Mouse (Mus musculus): Measurements from ENCODE around the gene Fam19a3.
A peak's percentile ranks its signal among the peaks of the same experiment; 100 is the strongest.
"Not testable (repeated sequence)": the region's sequence is repeated elsewhere in the genome, so short reads cannot be mapped to it uniquely, and the experiment has no call there.

The Fam19a3 gene

DNA sequence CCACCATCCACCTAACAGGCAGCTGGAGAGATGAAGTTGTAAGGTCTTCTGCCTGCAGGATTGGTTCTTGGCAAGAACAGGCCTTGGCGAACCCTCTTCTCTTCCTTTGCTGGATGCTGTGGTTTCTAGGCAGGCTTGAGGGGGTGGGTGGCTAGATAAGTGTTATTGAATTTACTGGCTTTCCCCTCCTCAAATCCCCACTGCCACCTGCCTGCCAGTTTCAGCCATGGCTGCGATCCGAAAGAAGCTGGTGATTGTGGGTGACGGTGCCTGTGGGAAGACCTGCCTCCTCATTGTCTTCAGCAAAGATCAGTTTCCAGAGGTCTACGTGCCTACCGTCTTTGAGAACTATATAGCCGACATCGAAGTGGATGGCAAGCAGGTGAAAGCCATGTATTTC, 10.0 kb upstream of the Fam19a3 start:
- no peak for DNase-seq

DNA sequence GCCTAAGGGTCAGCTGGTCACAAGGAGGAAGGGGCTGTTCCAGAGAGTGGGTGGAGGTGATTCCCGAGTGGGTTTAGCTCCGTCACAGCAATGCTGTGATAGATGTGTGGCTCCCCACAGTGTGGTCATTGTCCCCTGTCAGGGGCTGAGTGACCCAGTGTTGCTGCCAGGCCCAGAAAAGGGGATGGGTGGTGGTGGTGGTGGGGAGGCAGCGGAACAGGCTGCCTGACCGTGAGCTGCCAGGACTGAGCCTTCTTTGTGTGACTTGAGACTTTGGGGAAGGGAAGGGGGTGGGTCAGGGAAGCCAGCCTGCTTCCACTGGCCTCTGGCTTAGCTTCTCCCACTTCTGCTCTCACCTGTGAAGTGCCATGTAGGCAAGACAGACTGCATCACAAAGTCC, 9.4 kb upstream of the Fam19a3 start:
- no peak for DNase-seq

DNA sequence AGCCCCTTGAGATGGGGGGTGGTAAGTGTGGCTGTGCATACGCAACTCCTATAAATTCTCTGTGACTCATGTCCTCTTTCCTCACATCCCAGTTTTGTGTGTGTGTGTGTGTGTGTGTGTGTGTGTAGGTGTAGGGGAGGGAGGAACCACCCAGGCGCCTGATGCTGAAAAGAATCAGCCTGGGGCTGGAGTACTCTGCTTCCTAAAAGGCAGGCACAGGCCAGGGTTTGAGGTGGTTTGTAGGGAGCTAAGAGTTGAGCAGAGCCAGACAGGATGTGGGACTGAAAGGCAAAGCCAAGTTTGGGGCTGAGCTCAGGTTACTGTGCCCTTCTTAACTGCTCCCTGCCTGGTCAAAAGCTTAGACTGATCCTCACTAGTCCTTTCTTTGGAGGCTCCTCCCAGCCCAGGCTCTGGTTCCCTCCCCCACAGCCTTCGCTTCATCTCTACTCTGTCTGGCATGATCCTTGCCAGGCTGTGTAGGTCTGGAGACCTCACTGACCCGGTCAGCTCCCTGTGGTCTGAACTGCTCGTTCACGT, 8.8 kb upstream of the Fam19a3 start:
- peak in 1 of 2 experiments; percentile 55 for DNase-seq

DNA sequence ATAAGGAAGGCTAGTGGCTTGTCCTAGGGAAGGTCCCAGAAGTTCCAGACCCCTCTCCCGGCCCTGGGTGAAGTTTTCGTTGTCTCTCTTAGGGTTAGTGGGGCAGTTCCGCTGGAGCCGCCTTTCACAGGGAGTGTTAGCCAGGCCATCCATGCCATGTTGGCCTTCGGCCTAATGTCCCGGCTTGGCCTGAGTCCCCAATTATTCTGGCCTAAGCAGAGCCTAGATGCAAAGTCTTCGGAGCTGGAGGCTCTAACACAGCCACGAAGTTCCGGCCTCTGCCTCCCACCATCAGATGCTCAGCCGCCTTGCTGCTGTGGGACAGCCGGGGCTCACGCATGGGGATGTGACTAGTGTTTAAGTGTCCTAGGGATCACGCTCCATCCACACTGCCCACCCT, 8.2 kb upstream of the Fam19a3 start:
- peak; percentile 65 to 72 for DNase-seq

DNA sequence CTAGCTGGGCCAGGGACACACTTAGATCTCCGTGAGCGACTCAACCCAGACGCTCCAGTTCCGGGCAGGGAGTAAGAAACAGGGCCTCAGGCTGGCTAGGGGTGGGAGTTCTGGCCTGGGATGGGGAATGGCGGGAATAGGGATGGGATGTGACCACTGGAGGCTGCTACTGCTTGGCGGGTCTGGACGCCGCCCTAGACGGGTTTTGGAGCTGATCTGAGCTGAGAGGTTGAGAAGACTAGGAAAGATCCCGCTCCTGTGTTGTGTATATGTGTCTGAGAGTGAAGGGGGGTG, 7.6 kb upstream of the Fam19a3 start:
- no peak for DNase-seq

DNA sequence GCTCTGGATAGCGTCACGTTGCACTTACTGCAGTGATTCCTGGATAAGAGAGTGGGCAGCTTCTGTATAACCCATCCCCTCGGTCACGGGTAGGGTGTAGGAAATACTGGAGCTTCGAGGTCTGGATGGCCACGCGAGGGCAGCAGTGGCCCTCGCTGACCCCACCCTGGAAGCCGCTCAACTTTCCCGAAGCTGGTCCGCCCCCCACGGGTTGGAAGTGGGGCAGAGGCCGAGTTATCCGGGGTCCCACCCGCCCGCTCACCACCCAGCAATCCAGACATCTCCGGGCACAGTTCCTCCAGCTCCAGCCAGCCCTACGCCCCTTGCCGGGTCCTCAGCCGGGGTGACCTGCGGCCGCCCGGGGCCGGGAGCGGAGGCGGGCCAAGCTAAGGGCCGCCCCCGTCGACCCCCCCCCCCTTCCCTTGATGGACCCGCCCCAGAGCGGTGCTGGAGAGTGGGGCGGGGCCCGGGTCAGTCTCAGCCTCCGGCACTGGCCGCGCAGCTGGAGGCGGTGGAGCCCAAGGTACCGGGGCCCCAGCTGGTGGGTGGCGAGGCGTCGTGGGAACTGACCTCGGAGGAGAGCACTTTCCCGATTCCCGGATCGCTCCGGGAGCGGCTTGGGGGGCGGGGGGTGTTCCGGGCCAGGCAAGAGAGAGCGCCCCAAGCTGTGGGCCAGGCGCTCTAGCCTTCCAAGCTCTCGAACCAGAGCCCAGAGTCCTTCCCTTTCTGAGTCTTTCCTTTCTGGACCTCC, 7.1 kb upstream of the Fam19a3 start:
- DNase-seq, result peak; percentile 81 to 85

DNA sequence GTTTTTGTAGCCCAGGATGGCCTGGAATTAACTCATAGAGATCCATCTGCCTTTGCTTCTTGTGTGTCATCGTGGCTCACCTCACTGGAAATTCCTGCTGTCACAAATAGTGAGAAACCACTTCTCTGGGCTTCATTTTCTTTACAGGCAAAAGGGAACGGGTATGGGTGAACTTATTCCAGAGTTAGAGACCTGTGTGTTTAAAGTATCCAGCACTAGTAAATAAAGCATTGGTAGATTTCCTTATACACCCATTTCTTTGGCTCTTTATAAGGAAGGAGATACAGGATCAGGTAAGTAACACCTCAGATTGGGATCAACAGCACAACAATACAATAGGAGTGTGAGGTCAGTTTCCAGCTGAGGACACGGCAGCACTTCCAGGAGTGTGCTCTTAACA, 6.4 kb upstream of the Fam19a3 start, which contains the start of gene Rhoc:
TSS of gene Rhoc (plus strand) at position 301 of the 400 bp plus-strand sequence.
- DNase-seq, result no peak

DNA sequence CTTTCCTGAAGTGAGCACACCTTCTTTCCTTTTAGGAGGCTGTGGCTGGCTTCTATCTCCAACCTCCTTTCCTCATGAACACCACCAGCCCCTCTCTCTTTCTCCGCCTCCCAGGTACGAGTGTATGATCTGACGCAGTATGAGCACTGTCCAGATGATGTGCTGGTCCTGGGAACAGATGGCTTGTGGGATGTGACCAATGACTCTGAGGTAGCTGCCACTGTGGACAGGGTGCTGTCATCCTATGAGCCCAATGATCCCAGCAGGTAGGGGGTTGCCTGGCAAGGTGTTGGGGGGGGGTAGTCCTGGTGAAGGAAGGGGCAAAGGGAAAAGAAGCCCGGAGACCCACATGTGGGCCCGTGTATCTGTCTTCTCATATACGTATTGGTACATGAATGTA, 3.6 kb upstream of the Fam19a3 start:
- DNase-seq, result no peak

DNA sequence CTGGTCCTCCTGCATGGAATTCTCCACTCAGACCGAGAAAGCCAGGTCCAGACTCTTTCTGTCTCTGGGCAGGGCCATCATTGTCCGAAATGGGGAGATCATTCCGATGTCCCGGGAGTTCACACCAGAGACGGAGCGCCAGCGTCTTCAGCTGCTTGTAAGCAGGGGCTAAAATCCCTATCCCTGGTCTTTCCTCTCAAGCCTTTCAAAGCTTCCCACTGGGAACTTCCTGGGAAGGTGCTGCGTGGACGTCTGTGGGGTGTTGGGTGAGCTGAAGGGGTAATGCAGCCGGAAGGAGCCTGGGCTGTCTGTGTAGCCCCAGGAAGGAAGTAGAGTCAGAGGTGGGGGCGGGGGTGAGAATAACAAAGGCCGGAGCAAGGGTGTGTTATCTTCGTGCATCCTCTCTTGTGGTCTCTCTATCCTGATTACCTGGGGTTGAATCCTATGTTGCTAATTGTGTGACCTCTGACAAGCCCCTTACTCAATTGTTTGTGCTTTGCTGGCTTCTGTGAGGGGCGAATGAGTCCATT, 2.4 kb upstream of the Fam19a3 start:
- DNase-seq, result no peak

DNA sequence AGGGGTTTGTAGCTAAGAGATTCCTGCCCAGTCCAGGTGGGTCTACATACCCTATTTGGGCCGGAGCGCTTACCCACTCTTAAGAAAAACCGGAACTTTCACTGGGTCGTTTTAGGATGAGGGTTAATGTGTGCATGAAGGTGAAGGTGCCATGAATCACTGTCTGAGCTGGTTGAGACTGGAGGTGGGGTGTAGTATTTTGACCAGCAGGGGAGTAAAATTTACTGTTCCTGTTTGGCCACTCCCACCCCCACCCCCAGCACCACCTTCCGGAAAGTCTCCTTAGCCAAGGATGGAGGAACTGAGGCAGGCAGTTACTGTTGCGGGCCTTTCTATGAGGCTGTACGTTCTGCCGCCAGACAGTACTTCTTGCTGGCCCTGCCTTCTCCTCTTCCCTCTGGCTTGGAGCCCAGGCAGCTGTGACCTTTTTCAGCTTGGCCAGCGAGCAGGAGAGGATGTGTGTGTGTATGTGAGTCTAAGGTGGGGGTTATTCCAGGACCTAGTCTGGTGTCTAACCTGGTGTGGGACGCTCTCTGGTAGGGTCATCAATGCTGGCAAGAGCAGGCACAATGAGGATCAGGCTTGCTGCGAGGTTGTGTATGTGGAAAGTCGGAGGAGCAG, 531 bp upstream of the Fam19a3 start:
- DNase-seq, result peak; percentile 61 to 69

DNA sequence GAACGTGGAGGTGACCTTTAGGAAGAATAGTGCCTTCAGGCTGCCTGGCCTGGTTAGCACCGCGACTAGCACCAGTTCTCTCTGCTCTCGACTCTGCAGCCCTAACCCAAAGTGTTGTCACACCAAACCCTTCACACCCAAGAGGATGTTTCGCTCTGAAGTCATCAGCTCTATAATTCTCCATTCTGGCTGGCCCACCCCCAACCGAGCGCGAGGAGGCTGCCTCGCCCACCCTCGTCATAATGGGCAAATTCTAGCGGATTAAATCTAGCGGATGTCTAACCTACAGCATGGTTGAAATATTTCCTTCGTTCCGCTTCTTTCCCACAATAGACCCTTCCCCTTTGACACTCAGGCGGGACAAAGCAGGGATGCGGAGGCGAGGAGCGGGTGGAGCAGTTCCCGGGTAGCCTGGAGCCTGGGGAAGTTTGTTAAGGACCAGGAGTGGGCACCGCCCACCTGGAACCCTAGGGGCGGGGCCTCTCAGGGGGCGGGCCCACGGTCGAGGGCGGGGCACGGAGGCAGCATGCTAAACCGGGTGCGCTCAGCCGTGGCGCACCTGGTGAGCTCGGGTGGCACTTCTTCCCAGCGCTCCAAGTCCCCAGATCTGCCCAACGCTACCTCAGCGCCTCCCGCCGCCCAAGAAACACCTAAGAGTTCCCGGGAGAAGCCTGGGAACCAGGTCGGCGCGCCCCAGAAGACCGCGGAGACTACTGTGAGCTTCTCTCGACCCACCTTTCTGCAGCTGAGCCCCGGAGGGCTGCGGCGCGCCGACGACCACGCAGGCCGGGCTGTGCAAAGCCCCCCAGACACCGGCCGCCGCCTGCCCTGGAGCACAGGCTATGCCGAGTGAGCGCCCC, 849 bp downstream of the Fam19a3 start, which contains the start of gene Ppm1j:
TSS of gene Ppm1j (plus strand) at position 496 of the 860 bp plus-strand sequence.
- DNase-seq, result peak; percentile 77 to 88

DNA sequence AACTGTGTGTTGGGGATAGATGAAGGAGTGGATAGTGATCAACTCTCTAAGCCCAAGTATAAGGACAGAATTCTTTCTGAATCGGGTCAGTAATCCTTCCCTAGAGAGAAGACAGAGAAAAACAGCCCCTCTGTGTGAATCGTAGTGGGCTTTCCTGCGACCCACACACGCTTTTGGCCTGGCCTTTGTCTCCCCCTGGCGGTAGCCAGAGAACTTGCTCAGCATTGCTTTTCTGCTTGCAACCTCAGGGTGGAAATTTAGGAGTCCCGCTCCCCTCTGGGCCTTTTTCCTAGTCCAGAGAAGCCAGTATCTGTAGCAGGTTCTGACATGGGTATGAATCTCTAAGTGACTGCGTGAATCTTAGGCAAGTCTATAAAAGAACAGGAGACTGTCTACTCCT, 1.7 kb downstream of the Fam19a3 start:
- no peak for DNase-seq

DNA sequence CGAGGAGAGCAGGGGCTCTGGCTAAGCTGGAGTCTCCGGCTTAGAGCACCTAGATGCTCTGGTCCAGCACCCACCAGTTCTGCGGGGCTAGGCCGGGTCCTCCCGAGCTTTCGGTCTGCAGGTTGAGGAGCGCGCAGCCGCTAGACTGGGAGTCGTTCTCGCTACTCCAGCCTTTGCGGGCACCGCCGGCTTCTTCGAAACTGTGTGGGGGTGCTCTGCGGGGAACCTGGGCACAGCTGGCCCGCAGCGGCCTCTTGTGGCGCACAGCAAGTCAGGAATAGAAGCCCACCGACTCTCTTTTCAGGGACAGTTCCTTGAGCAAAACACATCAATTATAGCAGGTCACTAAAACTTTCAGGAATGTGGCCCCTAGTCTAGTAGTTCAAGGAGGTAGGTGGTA, 4.3 kb downstream of the Fam19a3 start:
- DNase-seq, result no peak

DNA sequence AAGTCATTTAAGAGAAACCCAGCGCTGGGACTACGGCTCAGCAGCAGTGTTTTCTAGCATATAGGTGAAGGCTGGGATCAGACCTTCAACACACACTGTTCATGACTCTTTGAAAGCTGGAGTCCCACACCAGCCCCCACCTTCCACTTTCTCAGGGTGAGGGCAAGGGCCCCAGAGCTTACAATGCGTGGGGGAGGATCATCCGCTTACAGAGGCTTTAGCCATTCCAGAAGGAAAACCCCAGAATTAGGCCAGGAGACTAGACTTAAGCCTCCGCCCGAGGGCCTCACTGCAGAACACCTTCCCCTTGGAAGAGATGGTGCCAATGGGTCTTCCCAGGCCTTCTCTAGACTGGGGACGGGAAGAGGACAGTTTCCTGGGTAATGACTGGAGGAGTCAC, 8.3 kb downstream of the Fam19a3 start:
- DNase-seq, result no peak

DNA sequence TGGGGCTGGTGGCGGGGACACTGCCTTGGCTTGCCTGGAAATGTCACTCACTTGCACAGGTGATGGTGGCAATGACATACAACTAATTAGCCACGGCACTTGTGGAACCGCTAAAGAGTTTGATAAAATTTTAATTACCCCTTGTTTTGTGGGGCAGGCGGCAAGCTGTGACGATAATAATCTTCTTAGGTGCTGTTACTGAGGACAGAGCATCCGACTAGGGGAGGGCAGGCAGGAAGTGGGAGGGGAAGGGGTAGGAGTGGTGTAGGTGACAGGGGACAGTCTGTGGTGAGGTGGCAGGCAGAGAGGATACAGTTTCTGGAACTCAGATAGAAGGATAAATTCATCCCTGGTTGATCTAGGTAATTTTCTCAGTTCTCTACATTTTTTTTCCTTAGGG, 10.2 kb downstream of the Fam19a3 start:
- no peak for DNase-seq

DNA sequence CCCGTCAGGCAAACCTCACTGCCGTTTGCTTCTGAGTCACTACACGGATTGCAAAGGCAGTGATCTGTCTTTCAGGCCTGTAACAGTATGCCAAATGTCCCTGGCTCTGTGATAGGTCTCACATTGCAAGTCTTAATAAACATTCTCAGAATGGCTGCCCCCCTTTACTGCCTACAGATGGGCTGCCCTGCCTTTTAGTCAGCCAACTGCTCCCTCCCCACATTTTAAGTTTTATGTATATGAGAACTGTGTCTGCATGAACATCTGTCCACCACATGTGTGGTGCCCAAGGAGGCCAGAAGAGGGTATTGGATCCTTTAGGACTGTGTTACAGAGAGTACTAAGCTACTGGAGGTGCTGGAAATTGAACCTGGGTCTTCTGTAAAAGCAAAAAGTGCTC, 10.7 kb downstream of the Fam19a3 start:
- no peak for DNase-seq

DNA sequence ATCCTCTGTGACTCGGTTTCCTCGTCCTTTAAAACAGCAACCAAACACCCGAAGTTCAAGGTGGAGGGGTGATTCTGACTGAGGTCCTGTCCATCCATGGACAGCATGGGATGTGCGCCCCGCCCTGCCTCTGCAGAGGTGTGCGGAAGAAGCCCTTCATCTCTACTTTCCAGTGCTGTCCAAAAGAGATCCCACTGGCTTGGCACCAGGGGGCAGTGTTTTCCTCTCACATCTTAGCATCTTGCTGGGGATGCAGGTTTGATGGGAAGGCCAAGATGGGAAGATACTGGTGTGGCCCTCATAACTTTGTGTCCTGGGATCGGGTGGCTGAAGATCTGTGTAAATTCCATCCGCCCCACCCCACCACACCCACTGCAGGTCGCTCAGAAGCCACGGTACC, 11.6 kb downstream of the Fam19a3 start:
- no peak for DNase-seq

DNA sequence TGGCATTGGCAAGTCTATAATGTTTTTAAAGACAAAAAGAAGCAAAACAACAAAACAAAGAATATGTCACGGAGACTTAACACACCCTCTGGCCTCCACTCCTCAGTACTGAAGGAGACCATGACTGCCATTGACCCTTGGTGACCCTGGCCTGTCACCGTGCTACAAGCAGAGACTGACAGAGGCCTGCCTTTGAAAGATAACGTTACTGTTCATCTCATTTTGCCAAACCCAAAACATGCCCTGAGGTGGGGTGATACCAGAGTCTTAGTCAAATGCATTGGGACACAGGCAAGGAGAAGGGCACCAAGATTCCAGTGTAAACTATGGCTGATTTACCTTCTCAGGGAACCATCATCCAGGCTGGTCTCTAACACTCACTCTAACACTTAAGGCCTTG, 12.5 kb downstream of the Fam19a3 start:
- DNase-seq, result no peak

DNA sequence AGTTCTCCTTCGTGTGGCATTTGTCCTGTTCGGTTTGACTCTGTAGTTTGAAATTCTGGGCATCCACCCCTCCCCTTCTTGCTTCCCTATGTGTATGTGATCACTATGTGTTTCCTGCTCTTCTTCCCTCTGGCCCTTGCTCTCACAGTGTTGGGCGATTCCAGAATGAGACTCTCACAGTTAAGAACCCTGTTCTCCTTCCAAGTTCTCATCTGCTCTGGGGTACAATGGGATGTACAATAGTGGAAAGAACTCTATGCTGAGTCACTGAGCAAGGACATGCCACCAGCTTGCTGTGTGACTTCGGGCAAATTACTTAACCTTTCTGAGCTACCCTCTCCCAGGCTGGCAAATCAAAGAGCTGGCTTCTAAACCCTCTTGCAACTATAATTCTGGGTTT, 13.9 kb downstream of the Fam19a3 start:
- DNase-seq, result no peak

DNA sequence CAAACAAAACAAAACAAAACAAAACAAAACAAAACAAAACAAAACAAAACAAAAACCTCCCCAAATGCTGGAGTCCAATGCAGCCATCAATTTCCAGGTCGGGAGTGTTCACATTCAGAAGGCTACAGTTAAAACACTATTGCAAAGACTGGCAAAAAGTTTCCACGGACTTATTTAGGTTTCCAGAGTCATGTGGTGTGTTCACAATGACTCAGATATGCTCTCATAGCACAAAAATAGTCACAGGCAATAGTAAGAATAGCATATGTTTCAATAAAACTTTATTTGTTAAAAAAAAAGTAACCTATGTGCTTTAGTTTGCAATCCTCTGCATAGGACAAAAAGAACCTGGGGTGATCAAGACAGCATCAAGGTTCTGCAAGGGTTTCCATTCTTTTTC, 14.5 kb downstream of the Fam19a3 start:
- DNase-seq, result no peak

DNA sequence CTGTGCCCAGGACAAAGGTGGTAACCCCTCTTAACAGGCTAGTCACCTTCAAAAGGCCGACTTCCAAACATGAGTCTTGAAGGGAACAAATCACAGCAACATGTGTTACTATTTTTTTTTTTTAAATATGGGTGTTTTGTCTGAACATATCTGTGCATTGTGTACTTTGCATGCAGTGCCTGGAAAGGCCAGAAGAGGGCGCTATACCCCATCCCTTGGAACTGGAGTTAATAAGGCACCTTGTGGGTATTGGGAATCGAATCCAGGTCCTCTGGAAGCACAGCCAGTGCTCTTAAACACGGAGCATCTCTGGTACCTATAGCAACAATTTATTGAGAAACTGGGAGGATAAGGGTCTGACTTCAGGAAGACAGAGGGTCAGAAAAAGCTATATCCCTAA, 16.6 kb downstream of the Fam19a3 start:
- DNase-seq, result peak in 1 of 2 experiments; percentile 52

DNA sequence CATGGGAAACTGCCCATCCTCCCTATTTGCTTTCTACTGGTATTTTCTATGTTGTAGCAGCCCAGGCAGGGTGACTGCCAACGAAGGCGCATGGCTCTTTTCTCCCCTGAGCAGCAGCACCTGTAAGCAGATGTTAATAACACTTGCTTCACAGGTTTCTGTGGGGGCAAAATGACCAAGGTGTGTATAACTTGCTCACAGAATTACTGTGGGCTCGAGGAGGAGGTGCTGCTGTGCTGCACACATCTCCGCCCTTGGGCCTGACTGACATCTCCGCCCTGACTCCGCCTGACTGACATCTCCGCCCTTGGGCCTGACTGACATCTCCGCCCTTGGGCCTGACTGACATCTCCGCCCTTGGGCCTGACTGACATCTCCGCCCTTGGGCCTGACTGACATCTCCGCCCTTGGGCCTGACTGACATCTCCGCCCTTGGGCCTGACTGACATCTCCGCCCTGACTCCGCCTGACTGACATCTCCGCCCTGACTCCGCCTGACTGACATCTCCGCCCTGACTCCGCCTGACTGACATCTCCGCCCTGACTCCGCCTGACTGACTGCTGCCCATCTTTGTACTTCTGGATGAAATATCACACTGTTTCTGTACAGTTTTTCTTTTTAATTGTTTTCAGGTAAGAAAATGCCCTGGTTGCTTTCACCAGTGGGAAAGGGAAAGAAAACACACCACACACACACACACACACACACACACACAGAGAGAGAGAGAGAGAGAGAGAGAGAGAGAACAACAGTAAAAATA, 19.4 kb downstream of the Fam19a3 start:
- DNase-seq, result not testable (repeated sequence)

DNA sequence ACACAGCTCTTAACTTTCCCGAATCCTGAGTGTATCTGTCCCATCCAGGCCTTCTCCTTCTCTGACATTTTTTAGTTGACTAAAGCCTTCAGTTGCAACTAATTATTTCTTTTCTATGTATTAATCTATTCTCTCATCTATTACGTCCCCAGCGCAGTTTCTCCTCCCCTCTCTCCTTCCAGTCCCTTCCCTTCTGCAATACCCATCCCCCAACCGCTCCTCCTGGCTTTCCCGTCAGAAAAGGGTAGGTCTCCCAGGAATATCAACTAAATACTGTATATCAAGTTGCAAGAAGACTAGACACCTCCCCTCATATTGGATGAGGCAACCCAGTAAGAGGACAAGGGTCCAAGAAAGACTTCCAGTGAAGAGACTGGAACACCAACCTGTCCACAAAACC, 22.8 kb downstream of the Fam19a3 start:
- DNase-seq, result no peak
